Mouse (Mus musculus) urinary bladder, postnatal 25 days (tissue): ENCODE measurements around the gene Kcnc3.
A peak's percentile ranks its signal among the peaks of the same experiment; 100 is the strongest.

Source experiments
- DNase-seq: peaks from one replicate; pipeline ENCODE4 v3.0.0; 2022; ENCODE audit warnings: low spot score

The Kcnc3 gene

DNA sequence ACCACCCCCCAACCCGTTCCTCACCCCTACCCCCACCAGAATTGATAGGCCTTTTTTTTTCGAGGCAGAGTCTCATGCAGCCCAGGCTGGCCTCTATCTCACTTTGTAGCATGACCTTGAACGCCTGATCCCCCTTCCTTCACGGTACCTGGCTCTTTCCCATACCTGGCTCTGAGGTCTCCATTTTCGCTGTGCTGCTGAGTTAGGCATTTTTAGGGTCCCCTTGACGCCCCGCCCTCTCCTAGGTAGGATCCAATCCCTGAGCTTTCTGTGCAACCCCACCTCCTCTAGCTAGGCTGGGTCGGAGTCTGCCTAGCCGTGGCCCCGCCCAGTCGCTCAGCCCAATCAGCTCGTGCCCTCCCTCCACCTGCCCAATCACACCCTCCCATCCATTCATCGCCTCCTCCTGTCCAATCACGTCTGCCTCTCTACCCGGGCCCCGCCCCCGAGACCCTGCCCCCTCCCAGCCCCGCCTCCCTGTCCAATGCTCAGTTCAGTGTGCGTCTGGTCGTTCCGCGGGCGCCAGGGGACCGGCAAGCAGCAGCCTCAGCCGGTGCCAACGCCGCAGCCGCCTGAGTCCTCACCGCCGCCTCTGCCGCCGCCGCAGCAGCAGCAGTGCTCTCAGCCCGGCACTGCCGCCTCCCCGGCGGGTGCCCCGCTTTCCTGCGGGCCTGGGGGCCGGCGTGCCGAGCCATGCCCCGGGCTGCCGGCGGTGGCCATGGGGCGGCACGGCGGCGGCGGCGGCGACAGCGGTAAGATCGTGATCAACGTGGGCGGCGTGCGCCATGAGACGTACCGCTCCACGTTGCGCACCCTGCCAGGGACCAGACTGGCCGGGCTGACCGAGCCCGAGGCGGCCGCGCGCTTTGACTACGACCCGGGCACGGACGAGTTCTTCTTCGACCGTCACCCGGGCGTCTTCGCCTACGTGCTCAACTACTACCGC is at the start of gene Kcnc3:
Gene Kcnc3, plus strand, starts transcription at position 263 of the 946 bp plus-strand sequence.
- peak; percentile 63 for DNase-seq

DNA sequence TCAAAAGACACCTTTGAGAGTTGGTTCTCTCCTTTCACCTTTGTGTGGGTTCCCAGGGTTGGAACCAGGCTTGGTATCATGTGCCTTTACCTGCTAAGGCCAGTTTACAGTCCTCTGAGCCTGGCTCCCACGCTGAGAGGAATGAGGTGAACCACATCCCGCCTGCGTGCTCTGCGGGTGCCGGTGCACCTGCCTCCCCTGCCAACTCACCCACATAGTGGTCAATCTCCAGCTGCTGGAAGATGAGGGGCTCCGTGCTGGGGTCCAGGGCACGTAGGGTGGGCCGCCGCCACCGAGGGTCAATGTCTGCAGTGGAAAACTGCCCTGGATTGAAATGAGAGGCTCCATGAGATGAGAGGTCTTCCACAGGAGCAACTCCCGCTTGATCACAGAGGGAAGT is 47.9 kb upstream of the Kcnc3 start:
- no peak for DNase-seq

DNA sequence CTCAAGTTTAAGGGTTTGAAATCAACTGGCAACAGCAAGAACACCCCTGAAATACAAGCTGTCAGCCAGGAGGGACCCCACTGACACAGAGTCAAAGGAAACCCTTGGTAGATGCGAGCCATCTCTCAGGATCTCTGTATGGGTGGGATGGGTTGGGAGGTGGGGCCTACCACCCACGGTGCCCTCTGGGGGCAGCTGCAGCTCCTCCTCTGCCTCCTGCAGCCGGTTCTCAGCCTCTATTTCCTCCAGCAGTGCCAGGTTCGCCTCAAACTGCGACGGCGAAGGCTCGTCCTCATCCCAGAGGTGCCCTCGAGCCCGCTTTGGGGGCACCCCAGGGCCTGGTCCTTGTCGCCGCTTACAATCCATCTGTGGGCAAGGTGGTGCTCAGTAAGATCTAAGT is 47.4 kb upstream of the Kcnc3 start:
- no peak for DNase-seq

DNA sequence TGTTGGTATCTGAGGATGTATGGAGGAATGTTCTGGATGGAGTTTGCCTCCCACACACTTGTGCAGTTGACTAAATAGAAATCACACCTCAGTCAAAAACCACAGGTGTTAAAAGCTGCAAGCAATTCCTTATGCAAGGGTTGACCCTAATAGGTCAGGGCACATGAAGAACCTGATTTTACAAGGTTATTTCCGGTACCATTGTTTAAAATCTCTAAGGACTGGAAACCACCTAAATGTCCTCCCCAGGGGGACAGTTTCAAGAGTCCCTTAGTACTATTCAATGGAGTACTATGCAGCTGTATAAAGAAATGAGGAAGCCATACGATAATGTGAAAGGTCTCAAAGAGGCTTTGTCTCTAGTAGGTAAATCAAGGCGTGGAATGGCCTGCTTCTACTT is 44.2 kb upstream of the Kcnc3 start:
- no peak for DNase-seq

DNA sequence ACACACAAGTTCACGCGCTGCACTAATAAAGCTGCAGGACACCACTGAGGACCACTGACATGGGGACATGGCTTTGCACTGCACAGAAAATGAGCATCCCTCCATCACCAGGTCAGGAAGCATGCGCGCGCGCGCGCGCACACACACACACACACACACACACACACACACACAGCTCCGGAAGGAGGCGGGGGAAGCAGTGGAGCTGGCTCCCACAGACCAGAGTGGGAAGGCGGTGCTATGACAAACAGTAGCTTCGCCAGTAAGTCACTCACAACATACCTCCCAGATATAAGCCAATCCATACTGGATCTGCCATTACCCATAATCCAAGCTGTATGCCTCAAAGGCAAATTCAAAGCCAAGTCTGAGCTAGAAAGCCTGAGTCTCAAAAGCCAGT is 43.4 kb upstream of the Kcnc3 start:
- no peak for DNase-seq

DNA sequence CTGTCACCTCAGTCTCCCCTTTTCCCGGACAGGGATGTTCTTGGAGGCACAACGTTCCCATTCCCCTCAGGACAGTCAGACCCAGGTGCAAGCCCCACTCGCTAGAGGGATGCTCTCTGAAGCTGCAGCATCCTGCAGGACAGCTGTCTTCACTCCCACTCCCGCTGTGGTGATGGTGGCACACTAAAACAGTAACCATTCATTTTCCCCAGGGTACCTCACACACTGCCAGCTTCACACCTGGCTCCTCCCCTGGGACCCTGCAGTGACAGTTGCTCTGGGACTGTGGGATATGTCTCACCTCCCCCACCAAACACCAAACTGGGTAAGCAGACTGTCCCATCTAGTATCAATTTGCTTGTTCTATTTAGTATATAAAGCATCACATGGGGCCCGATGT is 42.7 kb upstream of the Kcnc3 start:
- DNase-seq: no peak

DNA sequence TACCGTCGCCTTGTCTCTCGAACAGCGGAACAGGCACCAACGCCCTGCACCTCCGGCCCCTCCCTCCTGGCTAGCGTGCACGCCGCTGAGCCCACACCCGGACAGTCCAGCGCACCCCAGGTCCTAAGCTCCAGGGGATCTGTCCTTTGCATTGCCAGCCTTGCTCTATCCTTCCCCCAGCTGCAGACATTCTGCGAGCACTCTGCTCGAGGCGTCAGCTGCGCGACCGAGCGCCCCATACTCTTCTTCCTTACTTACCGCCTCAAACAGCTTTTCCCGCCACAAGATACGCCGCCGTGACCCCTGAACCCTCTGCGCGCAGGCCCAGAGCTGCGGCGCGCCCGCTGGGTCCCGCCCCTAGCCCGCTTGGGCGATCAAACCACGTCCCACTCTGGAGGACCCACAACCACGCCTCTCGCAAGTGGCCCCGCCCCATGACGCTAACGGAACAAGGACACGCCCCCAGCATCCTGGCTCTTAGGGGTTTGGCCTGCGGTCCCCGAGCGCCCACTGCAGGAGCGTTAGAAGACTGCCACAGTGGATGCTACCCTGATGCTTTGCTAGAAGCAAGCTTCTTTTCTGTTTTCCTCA is 41.9 kb upstream of the Kcnc3 start, which contains the start of gene Pold1:
Gene Pold1, minus strand, starts transcription at position 353 of the 591 bp plus-strand sequence.
- peak; percentile 99 for DNase-seq

DNA sequence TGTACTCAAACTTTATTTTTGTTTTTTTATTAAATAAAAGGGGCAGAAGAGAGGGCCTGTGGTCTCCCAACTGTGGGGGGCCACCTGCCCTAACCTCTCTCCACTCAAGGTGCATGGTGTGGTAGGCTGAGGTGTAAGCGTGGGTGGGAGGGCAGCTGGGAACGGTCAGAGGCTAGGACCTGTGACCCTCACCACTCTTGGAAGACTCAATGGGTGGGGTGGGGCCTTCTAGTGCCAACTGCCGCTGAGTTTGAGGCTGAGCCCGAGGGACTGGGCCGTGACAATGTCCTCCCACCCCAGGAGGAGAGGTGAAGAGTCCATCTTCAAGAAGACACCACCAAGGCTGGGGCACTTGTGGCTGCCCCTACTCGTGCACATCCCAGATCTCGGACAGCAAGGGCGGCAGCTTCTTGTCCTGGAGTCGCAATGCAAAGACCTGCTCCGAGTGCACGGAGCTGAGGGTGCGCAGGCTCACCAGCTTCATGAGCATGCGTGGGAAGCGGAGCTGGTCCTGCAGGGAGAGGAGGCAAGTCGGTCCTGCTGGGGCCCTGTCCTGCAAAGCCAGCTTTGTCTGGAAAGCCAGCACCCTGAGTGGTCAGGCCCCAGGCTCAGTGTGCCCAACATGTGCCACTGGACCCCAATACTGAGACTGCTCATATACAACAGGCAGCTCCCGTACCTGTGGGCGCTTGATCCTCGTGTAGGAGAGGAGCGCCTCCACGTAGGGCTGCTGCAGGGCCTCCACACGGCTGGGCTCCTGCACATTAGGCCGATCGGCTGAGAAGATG is 40.6 kb upstream of the Kcnc3 start:
- DNase-seq: no peak

DNA sequence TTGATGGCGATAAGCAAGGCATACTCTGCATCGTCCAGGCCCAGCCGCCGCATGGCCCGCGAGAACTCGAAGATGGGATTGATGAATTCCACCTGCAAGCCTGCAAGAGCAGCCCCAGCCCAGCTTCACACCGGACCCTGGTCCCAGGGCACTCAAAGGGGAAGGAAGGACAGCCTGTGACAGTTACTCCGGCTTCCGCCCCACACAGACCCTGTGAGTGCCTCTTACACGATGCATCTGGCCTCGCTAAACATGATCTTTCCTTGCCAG is 40.1 kb upstream of the Kcnc3 start:
- DNase-seq: no peak

DNA sequence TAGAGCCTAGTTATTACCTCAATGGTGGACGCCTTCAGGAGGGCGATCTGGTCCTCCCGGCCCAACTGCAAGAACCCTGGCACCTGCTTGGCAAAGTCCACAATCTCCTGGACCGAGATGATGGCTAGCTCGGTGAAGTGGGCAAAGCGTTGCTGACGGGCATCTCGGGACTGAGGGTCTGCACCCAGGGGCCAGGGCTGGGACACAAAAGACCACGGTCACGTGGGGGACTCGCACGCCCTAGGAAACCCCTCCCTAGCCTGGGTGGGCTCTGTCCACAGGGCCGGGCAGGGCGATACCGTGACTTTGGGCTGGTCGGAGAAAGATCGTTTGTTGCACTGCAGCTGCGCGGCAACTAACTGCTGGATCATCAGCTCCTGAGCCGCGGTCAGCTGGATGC is 39.2 kb upstream of the Kcnc3 start:
- no peak for DNase-seq

DNA sequence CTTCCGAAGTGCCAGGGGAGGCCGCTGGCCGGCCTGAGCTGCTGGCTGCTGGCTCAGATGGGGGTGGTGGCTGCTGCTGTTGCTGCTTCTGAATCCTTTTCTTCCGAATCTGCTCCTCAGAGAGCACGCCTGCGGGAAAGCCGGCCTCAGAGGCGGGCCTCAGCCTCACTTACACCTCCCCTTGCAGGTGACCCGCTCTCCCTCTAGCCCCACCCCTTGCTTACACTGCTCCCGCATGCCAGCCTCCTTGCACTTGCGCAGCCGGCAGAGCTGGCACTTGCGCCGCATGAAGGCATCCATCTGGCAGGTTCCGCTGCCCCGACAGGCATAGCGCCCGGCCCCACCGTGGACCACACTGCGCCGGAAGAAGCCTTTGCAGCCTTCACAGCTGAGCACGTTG is 38.7 kb upstream of the Kcnc3 start:
- no peak for DNase-seq

DNA sequence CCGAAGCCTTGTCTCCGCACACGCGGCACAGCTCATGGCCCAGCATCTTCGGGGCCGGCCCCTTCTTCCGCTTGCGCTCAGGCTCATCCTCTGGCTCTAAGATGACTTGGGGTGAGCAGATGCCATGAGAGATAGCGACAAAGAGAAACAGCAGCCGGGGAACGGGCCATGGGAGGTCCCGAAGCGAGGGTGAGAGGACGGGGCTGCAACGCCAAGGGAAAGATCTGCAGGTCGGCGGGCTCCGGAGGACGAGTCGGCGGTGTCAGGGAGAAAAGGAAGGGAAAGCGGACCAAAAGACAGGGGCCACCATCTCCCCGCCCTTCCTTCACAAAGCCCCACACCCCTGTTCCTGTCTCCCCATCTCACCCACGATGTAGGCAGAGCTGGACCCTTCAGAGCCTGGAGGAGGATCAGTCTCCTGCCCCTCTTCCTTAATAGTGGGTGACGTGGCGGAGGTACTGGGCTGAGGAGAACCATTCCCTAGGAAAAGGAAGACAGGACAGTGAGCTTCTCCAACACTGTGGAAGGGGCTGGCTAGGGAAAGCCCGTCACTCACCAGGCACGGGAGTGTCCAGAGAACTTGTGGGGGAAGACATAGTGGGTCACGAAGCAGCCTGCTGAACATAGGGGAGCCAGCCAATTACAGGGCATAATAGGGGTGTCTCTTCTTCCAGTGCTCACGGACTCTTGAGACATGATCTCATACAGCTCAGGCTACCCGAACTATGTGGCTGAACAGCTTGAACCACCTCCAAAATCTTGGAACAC is 38.1 kb upstream of the Kcnc3 start:
- no peak for DNase-seq

DNA sequence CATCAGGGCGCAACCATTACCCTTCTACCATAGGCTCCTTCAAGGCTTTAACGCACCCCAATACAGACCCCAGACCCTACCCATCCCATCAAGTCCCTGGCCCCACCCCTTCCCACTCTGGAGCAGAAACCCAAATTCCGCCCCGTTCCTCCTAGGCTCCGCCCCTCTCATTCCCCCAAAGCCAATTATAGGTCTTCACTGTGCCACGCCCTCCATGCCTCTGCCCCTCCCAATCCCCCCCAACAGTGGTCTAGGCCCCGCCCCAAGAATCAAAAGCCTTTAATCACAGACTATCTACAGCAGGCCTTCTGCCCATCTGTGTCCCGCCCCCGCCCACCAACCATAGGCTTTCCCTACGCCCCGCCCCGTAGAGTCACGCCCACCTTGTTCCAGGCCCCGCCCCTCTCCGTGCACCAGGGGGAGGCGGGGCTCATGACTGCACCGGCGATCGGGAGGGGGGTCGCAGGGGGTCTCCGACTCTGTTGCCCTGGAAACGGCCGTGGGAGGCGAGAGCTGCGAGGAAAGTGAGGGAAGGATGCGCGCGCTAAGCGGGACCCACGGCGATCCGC is 37.2 kb upstream of the Kcnc3 start:
- DNase-seq: peak; percentile 80

DNA sequence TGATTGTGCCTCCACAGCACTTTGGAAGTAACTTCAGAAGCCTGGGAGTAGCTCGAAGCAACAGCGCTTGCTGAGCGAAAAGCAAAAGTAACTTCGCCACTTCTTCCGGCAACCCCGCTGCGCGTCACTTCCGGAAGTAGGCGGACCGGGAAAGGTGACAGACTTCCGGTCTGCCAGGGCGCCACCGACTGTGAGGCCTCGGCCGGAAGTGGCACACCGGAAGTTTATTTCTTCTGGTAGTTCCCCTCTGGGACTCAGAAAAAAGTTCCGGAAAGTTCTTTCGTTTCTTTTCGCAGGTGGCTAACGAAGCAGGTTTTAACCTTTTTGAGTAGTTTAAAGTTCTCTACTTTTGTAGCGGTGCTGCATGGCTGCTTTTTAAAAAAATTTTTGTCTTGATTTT is 36.6 kb upstream of the Kcnc3 start, which contains the start of gene Nr1h2:
Gene Nr1h2, minus strand, starts transcription at position 126 of the 400 bp plus-strand sequence.
- peak; percentile 95 for DNase-seq

DNA sequence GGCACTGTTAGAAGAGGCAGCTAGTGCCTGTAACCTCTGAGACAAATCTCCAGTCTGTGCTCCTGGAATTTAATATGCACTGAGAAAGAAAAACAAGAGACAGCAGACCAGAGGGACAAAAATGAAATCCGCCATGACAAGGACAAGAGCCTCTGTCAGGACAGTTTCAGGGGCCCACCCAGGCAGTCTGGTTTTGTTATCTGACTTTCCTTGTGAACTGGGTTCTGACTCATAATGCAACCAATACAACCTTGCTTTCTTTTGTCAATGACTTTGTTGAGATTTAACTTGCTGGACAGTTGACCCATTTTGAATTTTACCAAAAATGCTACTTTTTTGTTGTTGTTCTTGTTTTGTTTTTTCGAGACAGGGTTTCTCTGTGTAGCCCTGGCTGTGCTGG is 32.8 kb upstream of the Kcnc3 start:
- DNase-seq: no peak

DNA sequence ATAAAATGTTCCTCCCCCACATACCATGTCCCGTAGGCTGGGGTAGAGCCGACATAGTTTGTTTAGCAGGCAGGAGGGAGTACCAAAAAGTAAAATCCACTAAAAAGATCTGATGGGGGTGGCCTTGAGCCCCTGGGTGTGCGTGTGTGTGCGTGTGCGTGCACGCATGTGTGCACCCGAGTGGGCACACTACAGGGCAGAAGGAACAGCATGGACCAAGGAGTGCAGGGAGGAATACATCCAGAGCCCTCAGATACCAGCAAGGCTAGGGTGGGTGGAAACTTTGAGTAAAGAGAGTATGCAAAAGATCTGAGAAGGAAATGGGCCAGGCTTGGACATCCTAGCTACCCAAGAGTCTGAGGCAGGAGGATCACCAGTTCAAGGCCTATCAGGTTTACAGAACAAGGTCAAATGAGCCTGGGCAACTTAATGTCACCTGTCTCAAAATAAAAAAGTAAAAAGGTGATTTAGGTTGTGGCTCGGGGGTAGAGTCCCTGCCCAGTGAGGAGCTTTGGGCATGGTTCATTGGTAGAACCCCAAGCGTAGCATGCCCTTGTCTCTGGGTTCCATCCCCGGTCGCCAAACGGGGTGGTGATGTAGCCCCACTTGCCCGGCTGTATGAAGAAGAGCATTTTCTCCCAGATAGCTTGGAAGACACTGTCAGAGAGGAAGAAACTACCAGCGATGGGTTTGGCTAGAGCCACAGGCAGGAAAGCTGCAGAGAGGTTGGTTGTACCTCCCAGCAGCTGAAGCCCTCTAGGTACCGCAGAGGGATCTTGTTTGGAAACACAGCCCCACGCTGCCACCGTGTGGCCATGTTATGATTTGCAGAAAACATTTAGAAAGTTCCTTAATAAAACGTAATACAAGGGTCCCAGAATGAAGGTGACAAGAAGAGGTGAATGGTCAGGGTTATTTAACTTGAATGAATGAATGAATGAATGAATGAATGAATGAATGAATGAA is 29.7 kb upstream of the Kcnc3 start:
- peak; percentile 69 for DNase-seq

DNA sequence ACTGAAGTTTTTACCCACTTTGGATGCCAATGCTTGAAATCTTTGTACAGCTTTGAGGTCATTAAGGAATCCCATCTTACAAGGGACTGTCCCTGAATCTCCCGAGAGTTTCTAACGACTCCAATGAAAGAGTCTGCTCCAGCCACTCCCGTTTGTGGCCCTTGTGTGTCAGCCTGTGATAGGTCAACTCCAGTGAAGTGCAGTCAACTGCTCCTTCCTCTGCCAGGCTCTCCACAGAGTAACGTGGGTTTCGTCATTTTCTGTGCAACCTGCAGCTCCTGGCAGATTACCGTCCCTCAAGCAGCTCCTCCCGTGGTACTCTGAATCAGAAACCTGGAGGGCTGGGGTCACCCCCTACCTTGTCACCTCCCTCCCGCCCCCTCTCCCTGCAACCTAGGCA is 27.2 kb upstream of the Kcnc3 start:
- no peak for DNase-seq

DNA sequence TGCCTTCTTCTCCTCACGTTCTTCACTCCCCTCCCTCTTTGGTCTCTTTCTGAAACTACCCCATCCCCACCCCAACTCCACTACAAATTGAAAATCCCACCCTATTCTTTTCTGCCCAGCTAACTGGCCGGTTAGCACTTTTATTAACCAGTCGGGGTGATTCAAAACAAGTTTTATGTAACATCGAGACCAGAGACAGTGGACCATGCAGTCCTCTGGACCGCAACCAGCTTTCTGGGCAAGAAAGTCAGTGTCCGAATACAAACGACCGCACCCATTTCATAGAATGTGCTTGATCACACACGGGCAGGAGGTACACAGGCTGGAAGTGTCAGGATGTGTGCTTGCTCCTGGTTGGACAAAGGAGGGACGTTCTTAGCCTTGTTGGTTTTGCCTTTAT is 26.0 kb upstream of the Kcnc3 start:
- no peak for DNase-seq

DNA sequence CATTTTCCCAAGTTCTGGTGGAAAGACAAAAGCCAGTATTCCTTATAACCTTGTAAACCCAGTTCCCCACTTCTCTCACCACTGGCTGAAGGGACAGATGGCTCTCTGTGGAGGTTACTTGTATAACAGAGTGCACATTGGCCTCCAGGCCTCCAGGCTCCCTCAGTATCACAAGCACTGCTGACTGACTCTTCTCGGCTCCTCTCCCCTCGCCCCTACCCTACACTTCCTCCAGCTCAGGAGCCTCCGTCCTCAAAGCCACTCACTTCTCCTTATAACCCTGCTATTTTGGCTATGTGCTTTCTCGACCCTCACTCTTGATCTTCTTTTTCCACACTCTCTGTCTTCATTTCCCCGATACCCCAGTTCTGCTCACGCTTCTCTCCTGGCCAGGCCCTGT is 25.1 kb upstream of the Kcnc3 start:
- DNase-seq: no peak

DNA sequence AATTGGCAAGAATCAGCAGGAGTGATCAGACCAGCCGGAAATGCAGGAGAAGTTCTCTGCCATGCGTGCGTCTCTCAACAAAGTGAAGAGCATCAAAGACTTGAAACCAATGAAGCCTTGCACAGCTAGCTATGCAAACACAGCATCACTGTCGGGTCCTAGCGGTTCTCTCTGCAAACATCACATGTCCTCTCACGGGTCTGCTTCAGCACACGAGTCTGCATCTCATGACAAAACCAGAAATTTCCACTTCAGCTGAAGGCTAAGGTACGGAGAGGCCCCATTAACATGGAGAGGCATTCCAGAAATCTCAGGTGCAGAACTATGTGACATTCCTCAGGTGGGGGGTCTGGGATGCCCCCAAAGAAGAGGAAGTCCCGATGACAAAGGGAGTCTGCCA is 21.7 kb upstream of the Kcnc3 start:
- DNase-seq: no peak

DNA sequence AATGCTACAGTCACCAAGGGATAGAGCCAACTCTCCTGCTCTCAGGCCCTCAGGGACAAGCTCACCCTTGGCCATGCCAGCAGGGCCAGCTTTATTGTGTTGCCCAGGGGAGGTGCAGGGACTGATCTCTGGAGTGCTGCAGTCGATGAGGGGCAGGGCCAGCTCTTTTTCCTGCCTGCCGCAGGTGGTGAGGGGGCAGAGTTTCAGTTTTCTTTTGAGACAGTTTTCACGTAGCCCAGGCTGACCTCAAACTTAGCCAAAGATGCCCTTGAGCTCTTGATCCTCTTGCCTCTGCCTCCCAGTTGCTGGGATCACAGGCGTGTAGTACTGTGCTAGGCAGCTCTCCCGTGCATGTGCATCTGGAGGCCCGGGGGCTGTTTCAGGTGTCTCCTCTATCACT is 19.5 kb upstream of the Kcnc3 start:
- no peak for DNase-seq
